Mouse (Mus musculus): ENCODE data around the gene Prdm16.

Gene Prdm16

GRCm38 (mm10) chr4:154603663-154604441 lies 32.8 kb downstream of the Prdm16 start:
- in situ Hi-C loops (cut with MboI, MseI), result no loop called here

- in situ Hi-C loops (cut with MboI, MseI), result no loop called here
Measured at GRCm38 (mm10) chr4:154602409-154602808, 34.3 kb downstream of the Prdm16 start.

GRCm38 (mm10) chr4:154601006-154601405 lies 35.7 kb downstream of the Prdm16 start:
- in situ Hi-C loops (cut with MboI, MseI), result no loop called here

- in situ Hi-C loops (cut with MboI, MseI), result no loop called here
Measured at GRCm38 (mm10) chr4:154599977-154600376, 36.7 kb downstream of the Prdm16 start.

GRCm38 (mm10) chr4:154598357-154598756 lies 38.3 kb downstream of the Prdm16 start:
- in situ Hi-C loops (cut with MboI, MseI), result no loop called here

- in situ Hi-C loops (cut with MboI, MseI), result no loop called here
Measured at GRCm38 (mm10) chr4:154596805-154597204, 39.9 kb downstream of the Prdm16 start.

GRCm38 (mm10) chr4:154594761-154595556 lies 41.7 kb downstream of the Prdm16 start:
- in situ Hi-C loops (cut with MboI, MseI), result no loop called here

GRCm38 (mm10) chr4:154594116-154594760 lies 42.4 kb downstream of the Prdm16 start:
- in situ Hi-C loops (cut with MboI, MseI), result no loop called here

- in situ Hi-C loops (cut with MboI, MseI), result no loop called here
Measured at GRCm38 (mm10) chr4:154592562-154592961, 44.1 kb downstream of the Prdm16 start.

GRCm38 (mm10) chr4:154590910-154591309 lies 45.8 kb downstream of the Prdm16 start:
- in situ Hi-C loops (cut with MboI, MseI), result no loop called here

GRCm38 (mm10) chr4:154586334-154586733 lies 50.3 kb downstream of the Prdm16 start:
- in situ Hi-C loops (cut with MboI, MseI), result no loop called here

- in situ Hi-C loops (cut with MboI, MseI), result no loop called here
Measured at GRCm38 (mm10) chr4:154585779-154586178, 50.9 kb downstream of the Prdm16 start.

- in situ Hi-C loops (cut with MboI, MseI), result no loop called here
Measured at GRCm38 (mm10) chr4:154583712-154584111, 53.0 kb downstream of the Prdm16 start.

- in situ Hi-C loops (cut with MboI, MseI), result no loop called here
Measured at GRCm38 (mm10) chr4:154582607-154583236, 54.0 kb downstream of the Prdm16 start.

GRCm38 (mm10) chr4:154581261-154581886 lies 55.3 kb downstream of the Prdm16 start:
- in situ Hi-C loops (cut with MboI, MseI), result no loop called here

GRCm38 (mm10) chr4:154574208-154574875 lies 62.3 kb downstream of the Prdm16 start:
- in situ Hi-C loops (cut with MboI, MseI), result no loop called here

GRCm38 (mm10) chr4:154570451-154570881 lies 66.2 kb downstream of the Prdm16 start:
- in situ Hi-C loops (cut with MboI, MseI), result no loop called here

- in situ Hi-C loops (cut with MboI, MseI), result no loop called here
Measured at GRCm38 (mm10) chr4:154569845-154570244, 66.8 kb downstream of the Prdm16 start.

- in situ Hi-C loops (cut with MboI, MseI), result no loop called here
Measured at GRCm38 (mm10) chr4:154568798-154569197, 67.9 kb downstream of the Prdm16 start.

- in situ Hi-C loops (cut with MboI, MseI), result no loop called here
Measured at GRCm38 (mm10) chr4:154567942-154568341, 68.7 kb downstream of the Prdm16 start.

- in situ Hi-C loops (cut with MboI, MseI), result no loop called here
Measured at GRCm38 (mm10) chr4:154563201-154563600, 73.5 kb downstream of the Prdm16 start.
